Mouse (Mus musculus) olfactory bulb, adult 2 months (tissue): Measurements from ENCODE around the gene Gm28308.

Experiments
- CTCF ChIP-seq: fragments of 200-500 bp; IDR thresholded peaks from 2 replicates; pipeline ENCODE4 v1.5.1; 2012; ENCODE audit warnings: low read depth, mild to moderate bottlenecking, low read length, moderate library complexity; ENCODE audit not compliant: insufficient read depth
- POLR2A ChIP-seq: fragments of 200-500 bp; IDR thresholded peaks from 2 replicates; pipeline ENCODE4 v1.6.1; 2012; ENCODE audit warnings: mild to moderate bottlenecking, low read depth, low read length, moderate library complexity; ENCODE audit not compliant: insufficient read depth

DNA sequence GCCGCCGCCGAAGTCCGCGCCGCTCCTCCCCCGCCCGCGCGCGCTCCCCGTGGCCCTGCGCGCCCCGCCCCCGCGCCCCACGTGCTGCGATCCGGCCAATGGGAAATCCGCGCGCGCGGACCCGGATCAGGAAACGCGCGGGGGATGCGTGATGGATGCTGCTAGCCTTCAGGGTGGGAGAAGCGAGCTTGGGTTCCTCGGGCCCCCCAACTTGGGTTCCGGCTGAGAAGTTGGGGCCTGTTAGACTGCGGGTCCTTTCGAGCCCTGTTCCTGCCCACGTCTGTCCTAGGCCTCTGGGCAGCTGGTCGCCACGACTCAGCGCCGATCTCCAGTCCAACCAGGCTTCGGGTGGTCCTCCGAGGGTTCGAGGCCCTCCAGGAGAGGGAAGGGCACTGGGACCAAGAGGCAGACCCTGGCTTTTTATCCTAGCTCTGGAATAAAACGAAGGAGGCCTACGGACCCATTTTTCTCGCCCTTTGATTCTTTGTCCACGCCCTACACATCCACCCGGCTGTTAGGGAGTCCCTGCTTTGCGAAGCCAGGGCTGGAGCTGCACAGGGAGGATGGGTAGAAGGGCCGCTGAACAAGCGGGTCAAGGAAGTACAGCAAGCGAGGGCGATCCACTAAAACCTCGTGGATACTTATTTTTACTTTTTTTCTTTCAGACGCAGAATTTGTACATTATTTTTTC lies 21.1 kb downstream of the Gm28308 start:
- TF ChIP-seq CTCF (no peak), POLR2A (no peak)
